Mouse (Mus musculus) frontal cortex, postnatal 14 days (tissue): ENCODE measurements around the gene Slc12a3.

Experiments used
- DNase-seq, 2 experiments: peaks; one replicate each; pipeline ENCODE4 v3.0.0; 2022; ENCODE audit warnings: low spot score in 2 of 2

Gene Slc12a3

GRCm38 (mm10) chr8:94328932-94329728 lies at the start of gene Slc12a3:
TSS of gene Slc12a3 (plus strand) at chr8:94329201.
- DNase-seq: no peak

- DNase-seq: no peak
Measured at GRCm38 (mm10) chr8:94280001-94280613, 48.9 kb upstream of the Slc12a3 start.

DNA sequence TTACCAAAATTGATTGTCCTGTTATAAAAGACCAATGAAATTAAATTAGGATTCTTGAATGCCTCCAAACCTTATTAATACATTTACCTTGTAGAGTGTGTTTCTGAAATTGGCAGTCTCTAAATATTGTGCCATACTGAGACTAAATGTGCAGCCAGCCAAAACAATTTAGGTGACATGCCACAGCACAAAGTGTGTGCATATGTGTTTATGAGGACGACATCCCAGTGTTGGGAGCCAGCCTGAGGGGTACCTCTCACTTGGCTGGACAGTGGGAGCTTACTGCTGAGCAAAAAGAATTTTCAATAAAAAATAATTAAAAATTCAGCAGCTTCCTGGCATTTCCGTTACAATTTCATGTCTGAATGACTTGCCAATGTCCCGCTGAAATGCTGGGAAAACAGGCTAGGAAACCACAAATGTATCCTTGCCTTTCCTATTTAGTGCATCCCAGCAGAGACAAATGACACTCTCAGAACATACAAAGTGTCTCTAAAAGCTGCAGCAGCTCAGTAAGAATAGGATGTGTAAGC lies 46.5 kb upstream of the Slc12a3 start:
- no peak for DNase-seq

- no peak for DNase-seq
Measured at GRCm38 (mm10) chr8:94284204-94284603, 44.8 kb upstream of the Slc12a3 start.

GRCm38 (mm10) chr8:94290606-94291005 lies 38.4 kb upstream of the Slc12a3 start:
- no peak for DNase-seq

DNA sequence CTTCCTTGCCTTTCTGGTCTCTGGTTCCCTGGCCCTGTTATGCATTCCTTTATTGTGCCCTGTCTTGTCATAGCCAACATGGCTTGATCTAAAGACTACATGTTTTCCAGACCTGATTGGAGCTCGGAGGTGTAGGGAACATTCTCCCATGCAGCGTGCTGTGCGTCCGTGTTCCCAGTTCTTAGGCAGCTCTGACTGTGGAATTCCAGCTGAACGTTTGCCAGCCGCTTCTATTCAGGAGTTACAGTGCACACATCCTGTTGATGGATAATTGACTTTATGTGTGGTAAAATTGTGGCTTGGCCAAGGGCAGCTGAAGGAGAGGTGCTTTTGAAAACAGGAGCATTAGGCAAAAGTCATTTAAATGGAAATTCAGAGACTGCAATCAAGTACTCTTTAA lies 36.9 kb upstream of the Slc12a3 start:
- no peak for DNase-seq

GRCm38 (mm10) chr8:94292626-94293025 lies 36.4 kb upstream of the Slc12a3 start:
- no peak for DNase-seq

DNA sequence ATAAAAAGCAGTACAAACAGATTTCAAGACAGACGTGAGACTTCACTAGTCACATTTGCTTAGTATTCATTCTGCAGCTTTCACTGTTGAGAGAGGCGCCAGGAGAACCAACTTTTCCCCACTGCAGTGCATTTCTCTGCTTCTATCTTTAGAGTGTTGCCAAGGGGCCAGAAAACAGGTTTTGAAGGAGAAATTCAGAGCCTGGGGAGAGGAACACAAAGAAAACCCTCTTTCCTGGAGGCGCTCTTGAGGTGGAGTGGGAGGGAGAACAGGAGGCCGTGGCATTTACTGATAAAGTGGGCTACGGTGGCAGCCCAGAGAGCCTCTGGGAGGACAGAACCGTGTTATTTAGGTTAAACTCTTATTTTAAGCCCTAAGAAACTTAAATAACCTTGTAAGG lies 33.3 kb upstream of the Slc12a3 start:
- DNase-seq: no peak

- DNase-seq: no peak
Measured at GRCm38 (mm10) chr8:94296312-94296991, 32.5 kb upstream of the Slc12a3 start.

GRCm38 (mm10) chr8:94297101-94297500 lies 31.9 kb upstream of the Slc12a3 start:
- DNase-seq: no peak

DNA sequence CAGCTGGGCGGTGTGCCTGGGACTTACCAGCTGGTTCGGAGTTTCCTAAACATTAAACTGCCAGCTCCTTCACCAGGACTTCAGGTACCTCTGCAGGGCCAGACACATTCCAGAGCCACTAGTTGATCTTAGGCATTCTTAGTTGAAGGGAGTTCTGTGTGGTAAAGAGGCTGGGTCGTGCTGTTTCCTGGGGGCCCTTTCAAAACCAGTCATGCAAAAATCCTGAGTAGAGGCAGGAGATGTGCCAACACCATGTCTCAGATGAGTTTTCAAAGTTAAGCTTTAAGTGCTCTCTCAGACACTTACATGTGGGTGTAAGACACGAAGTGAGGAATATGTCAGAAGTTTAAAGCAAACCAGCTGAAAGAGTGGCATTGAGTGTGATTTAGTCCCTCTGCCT lies 28.2 kb upstream of the Slc12a3 start:
- no peak for DNase-seq

- DNase-seq: no peak
Measured at GRCm38 (mm10) chr8:94304412-94304811, 24.6 kb upstream of the Slc12a3 start.

DNA sequence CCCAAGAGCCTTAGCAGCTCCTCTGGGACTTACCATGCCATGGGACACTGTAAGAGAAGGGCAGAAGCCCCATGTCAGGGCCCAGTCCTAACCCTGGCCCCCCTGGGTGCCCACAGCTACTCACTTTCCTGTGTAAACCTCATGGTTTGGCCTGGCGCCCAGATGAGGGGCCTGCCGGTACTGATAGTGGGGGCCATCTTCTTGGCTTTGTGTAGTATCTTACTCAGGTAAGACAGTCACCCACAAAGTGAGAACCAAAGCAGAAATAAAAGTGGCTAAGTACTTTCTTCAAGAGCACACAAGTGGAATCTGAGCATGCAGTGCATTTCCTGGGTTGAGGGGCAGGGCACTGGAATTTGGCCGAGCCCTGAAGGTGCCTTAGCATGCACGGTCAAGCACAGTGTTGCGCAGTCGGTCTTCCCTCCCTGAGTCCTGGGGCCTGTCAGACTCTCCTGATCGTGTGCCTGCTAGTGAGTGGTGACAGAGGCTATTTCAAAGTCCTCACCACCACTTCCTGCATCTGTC lies 21.9 kb upstream of the Slc12a3 start:
- no peak for DNase-seq

DNA sequence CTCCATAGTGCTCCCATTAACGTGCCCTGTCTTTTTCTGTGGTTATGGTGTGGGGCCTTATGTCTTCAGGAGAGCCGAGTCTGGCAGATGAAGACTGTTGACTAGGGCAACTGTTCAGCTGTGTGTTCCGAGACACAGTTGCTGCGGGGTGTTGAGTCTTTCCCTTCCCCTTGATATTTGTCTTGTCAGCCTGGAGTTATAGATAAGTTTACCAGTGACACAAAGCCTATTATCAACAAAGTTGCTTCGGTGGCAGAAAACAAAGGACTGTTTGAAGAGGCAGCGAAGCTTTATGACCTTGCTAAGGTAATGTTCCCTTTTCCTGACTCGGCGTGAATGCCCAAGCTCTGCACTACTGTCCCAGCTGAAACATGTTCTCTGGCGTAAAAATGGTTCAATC lies 21.3 kb upstream of the Slc12a3 start:
- DNase-seq: no peak

DNA sequence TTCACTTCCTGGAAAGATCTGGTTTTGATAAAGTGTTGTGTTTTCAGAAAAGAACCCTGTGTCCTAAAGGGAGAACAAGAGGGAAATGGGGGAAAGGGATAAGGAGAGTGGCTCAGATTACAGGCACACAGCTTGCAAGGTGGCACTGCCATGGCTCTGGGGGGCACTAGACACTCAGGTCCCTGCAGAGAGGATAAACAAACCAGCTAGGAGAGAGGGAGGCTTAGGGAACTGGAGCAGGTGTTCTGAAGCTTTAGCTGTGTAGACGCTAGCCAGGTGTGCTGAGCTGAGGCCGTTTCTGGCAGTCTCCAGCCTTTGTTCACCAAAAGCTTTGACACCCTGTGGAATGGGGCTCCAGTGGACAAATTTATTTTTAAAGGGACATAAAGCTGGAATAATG lies 14.9 kb upstream of the Slc12a3 start:
- no peak for DNase-seq

DNA sequence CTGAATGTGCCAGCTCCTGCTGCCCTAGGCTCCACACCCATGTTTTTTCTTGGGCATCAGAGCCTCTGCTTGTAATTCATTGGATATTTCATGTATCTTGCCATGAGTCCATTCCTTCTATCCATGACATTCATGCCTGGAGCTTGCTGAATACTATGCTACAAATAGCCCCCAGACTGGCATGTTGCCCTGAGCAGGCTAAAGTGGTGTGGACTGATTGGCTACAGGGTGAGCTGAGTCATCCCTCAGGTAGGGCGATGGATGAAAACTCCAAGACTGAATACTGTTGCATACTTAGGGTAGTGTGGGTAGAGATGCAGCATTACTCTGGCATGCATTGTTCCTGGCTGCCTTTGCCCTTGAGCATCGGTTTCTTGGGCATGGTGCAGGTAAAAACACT lies 11.8 kb upstream of the Slc12a3 start:
- DNase-seq: no peak

DNA sequence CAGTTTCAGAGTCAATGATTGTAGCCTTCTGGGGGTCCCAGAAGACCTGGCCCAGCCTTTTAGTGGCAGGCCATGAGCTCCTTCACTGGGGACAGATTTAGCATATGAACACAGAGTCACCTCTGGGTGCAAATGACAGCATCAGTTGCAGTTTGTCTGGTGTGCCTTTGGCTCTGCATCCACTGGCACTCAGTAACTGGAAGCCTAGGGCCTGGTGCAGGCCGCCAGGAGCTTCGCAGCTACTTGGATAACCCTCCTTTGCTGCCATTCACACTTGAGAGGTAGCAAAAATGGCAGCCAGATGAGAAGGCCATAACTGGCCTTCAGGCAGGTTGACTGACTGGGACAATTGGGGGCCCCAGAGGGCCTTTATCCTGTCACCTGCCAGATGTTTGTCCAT lies 11.3 kb upstream of the Slc12a3 start:
- DNase-seq: no peak

DNA sequence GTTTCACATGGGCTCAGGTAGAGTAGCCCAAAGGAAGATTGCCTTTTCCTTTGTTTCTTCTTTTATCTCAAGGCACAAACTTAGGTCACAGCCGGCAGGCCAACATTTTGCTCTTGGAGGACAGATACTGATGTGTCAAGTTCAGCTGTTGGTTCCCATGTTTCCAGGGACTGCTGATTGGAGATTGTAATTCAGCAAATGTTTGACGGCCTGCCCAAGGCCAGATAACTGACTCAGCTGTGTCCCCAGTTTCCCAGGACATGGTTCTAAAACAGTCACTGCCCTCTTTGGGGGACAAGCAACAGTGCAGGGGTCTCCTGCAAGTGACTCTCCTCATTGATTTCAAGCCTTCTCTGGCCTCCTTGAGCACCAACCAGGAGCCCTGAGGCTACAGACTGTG lies 9.0 kb upstream of the Slc12a3 start:
- DNase-seq: no peak

DNA sequence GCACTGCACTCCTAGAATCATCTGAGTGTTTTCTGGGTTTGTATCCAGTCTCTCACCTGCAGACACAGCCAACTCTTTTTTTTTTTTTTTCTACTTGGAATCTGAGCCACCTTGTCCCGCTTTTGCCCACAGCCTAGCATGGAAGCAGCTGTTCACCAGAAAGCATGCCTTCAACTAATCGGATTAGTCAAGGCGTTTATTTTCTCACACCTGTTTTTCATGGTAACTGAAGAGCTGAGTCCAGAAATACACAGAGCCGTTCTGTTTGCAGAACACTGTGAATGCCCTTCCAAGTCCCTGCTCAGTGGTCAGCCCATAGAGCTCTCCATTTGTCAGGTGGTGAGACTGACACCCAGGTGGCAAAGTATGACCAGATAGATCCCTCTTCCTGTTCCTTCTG lies 6.9 kb upstream of the Slc12a3 start:
- DNase-seq: no peak

DNA sequence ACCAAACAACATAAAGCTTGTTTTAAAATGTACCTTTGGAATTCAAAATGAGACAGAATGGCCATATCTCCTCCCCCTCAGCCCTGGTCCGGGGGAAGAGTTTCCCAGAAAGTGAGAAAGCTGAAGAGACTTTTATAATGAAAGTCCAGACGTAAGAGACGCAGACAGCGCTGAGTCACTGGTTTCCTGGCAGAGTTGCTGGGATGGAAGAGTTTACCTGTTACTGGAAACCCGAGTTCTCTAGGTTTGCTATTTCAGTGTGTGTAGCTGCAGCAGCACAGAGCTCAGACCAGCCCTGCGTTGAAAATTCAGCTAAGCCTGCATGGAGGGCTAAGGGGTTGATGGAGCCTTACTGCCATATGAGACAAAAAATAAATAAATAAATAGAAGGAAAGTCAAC lies 6.0 kb upstream of the Slc12a3 start:
- no peak for DNase-seq

DNA sequence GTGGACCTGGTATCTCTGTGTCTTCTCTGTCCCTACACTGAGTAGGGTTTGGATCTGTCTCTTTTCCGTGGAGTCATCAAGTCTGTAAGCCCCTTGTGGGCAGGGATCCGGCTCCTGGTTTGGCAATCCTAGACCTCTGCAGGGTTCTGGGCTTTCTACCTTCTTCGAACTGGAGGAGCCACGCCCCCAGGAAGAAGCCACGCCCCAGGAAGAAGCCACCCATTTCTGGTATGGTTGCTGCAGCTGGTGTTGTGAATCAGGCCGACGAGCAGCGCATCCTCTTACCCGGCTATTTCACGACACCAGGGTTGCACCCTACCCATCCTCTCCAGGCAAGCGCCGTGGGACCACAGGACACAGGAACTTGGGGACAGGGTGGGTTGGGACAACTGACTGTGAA lies 4.9 kb upstream of the Slc12a3 start:
- DNase-seq: no peak

DNA sequence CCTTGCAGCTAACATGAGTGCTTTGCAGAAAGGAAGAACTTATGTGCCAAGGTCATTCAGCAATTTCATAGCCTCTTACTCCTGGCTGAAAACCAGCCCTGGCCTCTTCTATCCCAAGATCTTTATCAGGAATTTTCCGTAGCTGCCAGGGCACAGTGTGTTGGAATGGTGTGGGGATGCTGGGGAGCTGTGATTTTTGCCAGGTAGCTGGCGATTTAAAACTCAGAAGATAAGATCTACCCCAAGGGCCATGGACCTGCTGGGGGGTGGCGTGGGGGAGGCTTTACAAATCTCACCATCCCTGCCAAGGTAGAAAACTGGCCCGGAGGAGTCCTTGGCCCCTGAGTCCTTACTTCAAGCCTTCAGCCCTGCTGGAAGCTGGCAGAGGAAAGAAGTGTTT lies 3.0 kb upstream of the Slc12a3 start:
- DNase-seq: no peak

GRCm38 (mm10) chr8:94330733-94331132 lies 1.7 kb downstream of the Slc12a3 start:
- DNase-seq: peak in 1 of 2 experiments; percentile 50
